Mouse (Mus musculus): ENCODE results near the gene Gpr83.

DNA sequence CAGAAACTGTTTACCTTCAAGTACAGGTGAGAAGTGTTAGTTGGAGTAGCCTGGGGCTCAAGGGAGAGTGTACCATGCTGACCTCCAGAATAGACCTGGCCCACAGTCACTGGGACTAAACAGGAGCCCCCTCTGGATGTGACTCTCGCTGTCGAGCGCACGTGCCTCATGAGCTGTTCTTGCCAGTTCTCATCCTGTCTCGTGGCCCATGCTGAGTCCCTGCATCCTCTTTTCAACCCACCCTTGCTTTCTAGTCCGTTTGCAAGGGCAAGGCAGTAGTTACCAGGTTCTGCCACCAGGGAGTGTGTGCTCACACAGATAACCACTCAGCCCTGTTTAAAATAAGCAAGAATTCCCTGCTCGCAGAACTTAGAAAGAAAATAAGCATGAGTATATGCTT, 6.9 kb downstream of the Gpr83 start:
- TF ChIP-seq POLR2A (IDR thresholded peaks at IDR 0.05; ENCODE audit: control insufficient read depth, extremely low read depth, insufficient read depth, low read length, poor library complexity): no peak
- peak; percentile 58; the same call in 1 of the 2 replicates for TF ChIP-seq CTCF (IDR thresholded peaks at IDR 0.05; ENCODE audit: borderline replicate concordance, control insufficient read depth, extremely low read depth, insufficient read depth, low read length, poor library complexity)
